Mouse (Mus musculus) brain, embryonic 14.5 days (tissue): ENCODE results near the gene Mios.

Experiments used
- CTCF ChIP-seq: fragments of 200-500 bp; IDR thresholded peaks from 2 replicates; pipeline ENCODE4 v1.5.1; 2012; ENCODE audit warnings: inconsistent platforms, mild to moderate bottlenecking, moderate library complexity, borderline replicate concordance; ENCODE audit not compliant: insufficient read depth, insufficient read length; ENCODE audit errors: extremely low read depth
- POLR2A ChIP-seq: fragments of 200-500 bp; IDR thresholded peaks from 2 replicates; pipeline ENCODE4 v1.6.1; 2012; ENCODE audit warnings: mild to moderate bottlenecking, inconsistent platforms, borderline replicate concordance; ENCODE audit not compliant: poor library complexity, insufficient read depth, insufficient read length, severe bottlenecking; ENCODE audit errors: extremely low read depth

GRCm38 (mm10) chr6:8278426-8279002, 69.5 kb downstream of the Mios start:
- TF ChIP-seq CTCF, result peak; percentile 43; the same call in 1 of the 2 replicates
- TF ChIP-seq POLR2A, result no peak
